Mouse (Mus musculus) testis, adult 2 months (tissue): ENCODE measurements around the gene Ogfod3. TPM values are rescaled to one million over a fixed set of nuclear protein-coding genes. Genes with fewer than 3 reads are reported as not detected.
A peak's percentile ranks its signal among the peaks of the same experiment; 100 is the strongest.

Experiments
- H3K27ac ChIP-seq: fragments of 200-500 bp; 2 replicates; pipeline ENCODE4 v1.5.1; 2012; ENCODE audit warnings: low read depth, low read length; ENCODE audit not compliant: control insufficient read depth, insufficient read depth
- H3K27me3 ChIP-seq: fragments of 200-500 bp; 2 replicates; pipeline ENCODE4 v1.6.1; 2012; ENCODE audit warnings: mild to moderate bottlenecking, low read length, moderate library complexity; ENCODE audit not compliant: control insufficient read depth, insufficient read depth
- H3K36me3 ChIP-seq: fragments of 200-500 bp; 2 replicates; pipeline ENCODE4 v1.6.1; 2012; ENCODE audit warnings: mild to moderate bottlenecking, low read length; ENCODE audit not compliant: control insufficient read depth, insufficient read depth
- H3K4me1 ChIP-seq: fragments of 200-500 bp; 2 replicates; pipeline ENCODE4 v1.6.1; 2012; ENCODE audit warnings: low read length; ENCODE audit not compliant: control insufficient read depth, insufficient read depth
- H3K4me3 ChIP-seq: fragments of 200-500 bp; 2 replicates; pipeline ENCODE4 v1.5.1; 2012; ENCODE audit warnings: low read depth, mild to moderate bottlenecking, low read length, moderate library complexity, mixed read lengths; ENCODE audit not compliant: control insufficient read depth
- CTCF ChIP-seq: fragments of 200-500 bp; IDR thresholded peaks from 2 replicates; pipeline ENCODE4 v1.5.1; 2012; ENCODE audit warnings: low read depth, mild to moderate bottlenecking, inconsistent platforms, low read length, moderate library complexity; ENCODE audit not compliant: control insufficient read depth, insufficient read depth, insufficient replicate concordance
- POLR2A ChIP-seq: fragments of 200-500 bp; IDR thresholded peaks from 2 replicates; pipeline ENCODE4 v1.6.1; 2012; ENCODE audit warnings: low read depth, mild to moderate bottlenecking, inconsistent platforms, low read length, moderate library complexity; ENCODE audit not compliant: control insufficient read depth
- polyA plus RNA-seq: library from polyadenylated mRNA; depleted of rRNA; stranded (reverse); fragments of >200 nt; gene quantifications from 2 replicates; pipeline ENCODE4 v1.2.3, GENCODE M21; 2012

Ogfod3 gene
- polyA plus RNA-seq, 1 experiment, result 2.7 TPM

GRCm38 (mm10) chr11:121160636-121161346 lies 43.7 kb downstream of the Ogfod3 start:
- Histone ChIP-seq H3K4me3 (no peak overlapping the region), H3K27ac (no peak overlapping the region), H3K27me3 (peaks cover 2% of the 10 kb centered on the region; the same call in 1 of the 2 replicates), H3K36me3 (no peaks in the 10 kb centered on the region), H3K4me1 (no peaks in the 10 kb centered on the region; the same call in 1 of the 2 replicates)
- TF ChIP-seq CTCF (no peak), POLR2A (no peak)

GRCm38 (mm10) chr11:121159971-121160370 lies 44.5 kb downstream of the Ogfod3 start, which contains the start of gene Uts2r:
TSS of gene Uts2r (plus strand) at chr11:121160271.
- H3K4me3 ChIP-seq, result no peak within 1 kb of the TSS
- no peaks in the 10 kb centered on the region; the same call in 1 of the 2 replicates for H3K4me1 ChIP-seq
- peaks cover 2% of the 10 kb centered on the region; the same call in 1 of the 2 replicates for H3K27me3 ChIP-seq
- no peak for TF ChIP-seq CTCF
- TF ChIP-seq POLR2A, result no peak
- no peak within 1 kb of the TSS for H3K27ac ChIP-seq
- no peaks in the 10 kb centered on the region for H3K36me3 ChIP-seq

GRCm38 (mm10) chr11:121156411-121156891 lies 48.1 kb downstream of the Ogfod3 start:
- TF ChIP-seq CTCF (no peak), POLR2A (no peak)
- Histone ChIP-seq H3K36me3 (no peaks in the 10 kb centered on the region), H3K4me1 (no peaks in the 10 kb centered on the region; the same call in 1 of the 2 replicates), H3K27ac (no peak overlapping the region), H3K4me3 (peak overlapping the region; percentile 60), H3K27me3 (peaks cover 2% of the 10 kb centered on the region; the same call in 1 of the 2 replicates)

- Histone ChIP-seq H3K36me3 (no peaks in the 10 kb centered on the region), H3K4me3 (no peak overlapping the region), H3K27me3 (peaks cover 2% of the 10 kb centered on the region; the same call in 1 of the 2 replicates), H3K27ac (no peak overlapping the region), H3K4me1 (no peaks in the 10 kb centered on the region; the same call in 1 of the 2 replicates)
- no peak for TF ChIP-seq POLR2A
- no peak for TF ChIP-seq CTCF
Observed at GRCm38 (mm10) chr11:121154203-121154602, 50.3 kb downstream of the Ogfod3 start.

GRCm38 (mm10) chr11:121148193-121148592 lies 56.3 kb downstream of the Ogfod3 start:
- no peak overlapping the region for H3K27ac ChIP-seq
- H3K36me3 ChIP-seq, result no peaks in the 10 kb centered on the region; the same call in 1 of the 2 replicates
- TF ChIP-seq POLR2A (no peak), CTCF (no peak)
- no peaks in the 10 kb centered on the region for H3K27me3 ChIP-seq
- H3K4me3 ChIP-seq, result no peak overlapping the region
- H3K4me1 ChIP-seq, result no peaks in the 10 kb centered on the region; the same call in 1 of the 2 replicates

GRCm38 (mm10) chr11:121145865-121146264 lies 58.6 kb downstream of the Ogfod3 start, which contains the start of gene Tex19.1:
TSS of gene Tex19.1 (plus strand) at chr11:121146143.
- Histone ChIP-seq H3K4me3 (peak within 1 kb of the TSS; percentile 66), H3K27me3 (no peaks in the 10 kb centered on the region), H3K4me1 (no peaks in the 10 kb centered on the region; the same call in 1 of the 2 replicates), H3K36me3 (no peaks in the 10 kb centered on the region; the same call in 1 of the 2 replicates), H3K27ac (peak within 1 kb of the TSS; percentile 14; the same call in 1 of the 2 replicates)
- TF ChIP-seq CTCF (no peak), POLR2A (peak; percentile 98)

GRCm38 (mm10) chr11:121143325-121144015 lies 61.0 kb downstream of the Ogfod3 start:
- Histone ChIP-seq H3K36me3 (no peaks in the 10 kb centered on the region), H3K4me1 (peaks cover 9% of the 10 kb centered on the region), H3K27me3 (no peaks in the 10 kb centered on the region), H3K27ac (no peak overlapping the region), H3K4me3 (no peak overlapping the region)
- TF ChIP-seq POLR2A, result no peak
- no peak for TF ChIP-seq CTCF
